Mouse (Mus musculus): ENCODE measurements at regions not wholly inside any gene's neighbourhood (a gene's known extent, or its start where the extent isn't known, plus 50 kb on each side); places are given as distances from the start of the nearest gene placed in this dataset.

DNA sequence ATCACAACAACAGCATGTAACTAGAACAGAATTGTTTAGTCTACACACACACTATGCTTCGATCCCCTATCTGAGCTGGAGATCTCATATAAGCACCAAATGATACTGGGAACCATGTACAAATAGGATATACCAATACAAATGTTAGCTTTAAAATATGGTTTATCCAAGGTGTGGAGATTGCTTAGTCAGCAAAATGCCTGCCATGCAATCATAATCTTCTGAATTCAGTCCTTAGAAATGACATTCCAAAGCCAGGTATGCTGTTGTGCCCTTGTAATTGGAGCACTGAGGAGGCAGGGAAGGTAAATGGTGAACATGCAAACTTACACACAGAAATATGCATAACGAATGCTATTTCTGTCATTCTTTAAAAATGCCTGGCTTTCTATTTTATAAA is 54.0 kb upstream of the Thsd7b start:
- no peak for ATAC-seq (replicated peaks; ENCODE audit: poor library complexity)

DNA sequence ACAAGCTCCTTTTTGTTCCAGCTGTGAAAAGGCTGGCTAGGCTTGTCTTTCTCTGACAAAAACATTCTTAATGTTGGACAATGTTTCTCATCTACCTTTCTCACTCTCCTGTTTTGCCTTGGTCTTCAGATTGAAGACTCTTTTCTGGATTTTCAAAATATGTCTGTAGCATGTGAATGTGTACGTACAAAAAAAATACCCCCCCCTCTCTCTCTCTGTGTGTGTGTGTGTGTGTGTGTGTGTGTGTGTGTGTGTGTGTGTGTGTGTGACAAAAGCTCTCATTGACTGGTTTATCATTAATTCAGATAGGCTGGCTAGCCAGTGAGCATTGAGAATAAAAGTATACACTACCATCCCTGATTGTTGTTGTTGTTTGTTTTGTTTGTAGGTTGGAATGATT is 64.3 kb upstream of the Thsd7b start:
- no peak for ATAC-seq (replicated peaks; ENCODE audit: poor library complexity)

DNA sequence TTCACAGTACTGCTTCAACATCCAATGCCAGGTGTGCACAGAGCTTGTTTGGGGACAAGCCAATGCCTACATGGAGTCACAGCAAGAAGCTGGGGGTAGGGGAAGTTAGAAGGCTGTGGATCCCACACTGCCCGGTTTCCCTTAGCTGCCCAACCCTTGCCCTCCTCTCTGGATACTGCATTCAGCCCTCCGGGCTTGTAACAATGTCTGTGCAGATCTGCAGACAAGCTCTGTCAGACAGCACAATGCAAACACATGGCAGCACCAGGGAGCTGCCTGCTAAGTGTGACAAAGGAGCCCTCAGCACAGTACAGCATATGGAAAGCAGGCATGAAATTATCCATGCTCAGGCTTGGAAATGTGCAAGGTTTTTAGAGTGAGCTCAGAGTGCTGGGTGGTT is 64.7 kb upstream of the Thsd7b start:
- no peak for ATAC-seq (replicated peaks; ENCODE audit: poor library complexity)

DNA sequence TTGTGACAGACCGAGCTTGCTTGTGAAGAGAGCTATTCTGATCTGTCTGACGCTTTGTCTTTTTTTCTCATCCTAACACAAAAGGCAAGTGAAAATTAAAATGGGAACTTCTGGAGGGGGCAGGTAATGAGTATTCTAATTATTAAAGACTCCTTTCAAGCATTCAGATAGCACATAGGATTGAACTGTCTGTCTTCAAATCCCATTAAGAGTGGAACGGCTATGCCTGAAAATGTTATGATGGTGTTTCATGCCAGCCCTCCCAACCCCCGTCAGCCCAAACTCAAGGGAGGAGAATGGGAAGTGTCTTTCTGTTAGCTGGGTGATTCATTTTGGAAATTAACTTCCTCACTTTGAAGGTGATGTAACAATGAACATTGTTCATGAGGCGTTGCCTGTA is 65.4 kb upstream of the Thsd7b start:
- no peak for ATAC-seq (replicated peaks; ENCODE audit: poor library complexity)

DNA sequence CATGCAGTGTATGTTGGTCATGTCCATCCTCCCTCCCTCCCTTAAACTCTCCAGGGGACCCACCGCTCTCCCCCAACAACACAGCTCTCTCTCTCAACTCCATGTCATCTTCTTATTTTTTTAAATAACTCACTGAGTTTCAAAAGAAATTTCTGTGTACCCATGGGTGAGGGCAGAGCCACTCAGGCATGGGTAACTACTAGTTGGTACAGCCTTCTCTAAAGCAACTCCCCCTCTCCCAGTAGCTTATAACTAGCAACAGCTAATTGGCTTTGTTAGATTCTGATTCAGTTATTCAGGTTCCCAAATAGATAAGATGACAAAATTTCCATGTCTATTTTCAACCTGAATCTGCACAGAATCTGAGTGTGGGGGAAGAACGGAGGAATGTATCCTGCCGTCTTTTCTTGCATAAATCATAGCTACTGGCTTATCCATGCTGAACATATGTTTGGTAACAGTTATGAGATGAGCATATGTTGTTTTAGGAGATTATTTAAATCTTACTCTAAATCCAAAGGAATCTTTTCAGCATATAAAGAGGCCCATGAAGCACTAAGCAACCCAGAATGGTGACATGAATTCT is 92.8 kb upstream of the Thsd7b start:
- ATAC-seq (replicated peaks; ENCODE audit: poor library complexity) = no peak

DNA sequence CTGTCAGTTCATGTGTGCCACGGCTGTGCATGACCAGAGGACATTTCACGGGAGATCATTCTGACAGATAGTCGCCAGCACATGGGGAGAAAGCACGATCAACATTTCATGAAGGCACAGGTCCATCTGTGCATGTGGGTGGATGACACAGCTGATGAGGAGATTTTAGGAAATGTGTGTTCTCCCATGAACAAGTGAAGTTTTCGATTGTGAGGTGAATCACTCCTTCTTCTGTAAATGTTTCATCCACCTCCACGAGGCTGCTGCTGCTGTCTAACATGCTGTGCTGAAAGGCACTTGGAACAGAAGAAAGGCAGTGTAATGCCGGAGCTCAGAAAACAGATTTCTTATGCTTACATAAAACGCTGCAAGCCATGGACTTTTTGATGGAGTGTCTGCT is 103.2 kb upstream of the Thsd7b start:
- no peak for ATAC-seq (replicated peaks; ENCODE audit: poor library complexity)

DNA sequence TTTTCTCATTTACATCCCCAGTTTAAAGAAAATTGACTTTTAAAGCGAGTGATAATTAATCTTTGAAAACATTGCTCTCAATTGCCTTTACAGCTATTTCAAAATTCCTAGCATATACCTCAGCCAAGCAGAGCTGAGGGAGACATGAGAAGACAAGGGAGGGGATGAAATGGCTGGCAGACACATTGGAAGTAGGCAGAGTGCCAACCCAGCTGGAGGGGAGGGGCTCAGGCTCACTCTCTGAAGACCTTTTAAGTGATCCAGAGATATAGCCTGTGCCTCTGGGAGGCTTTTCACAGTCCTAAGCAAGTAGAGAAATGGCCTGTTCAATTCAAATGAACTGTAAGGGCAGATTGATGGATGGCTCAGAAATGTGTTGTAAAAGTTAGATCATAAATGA is 122.5 kb upstream of the Thsd7b start:
- ATAC-seq (replicated peaks; ENCODE audit: poor library complexity) = no peak

DNA sequence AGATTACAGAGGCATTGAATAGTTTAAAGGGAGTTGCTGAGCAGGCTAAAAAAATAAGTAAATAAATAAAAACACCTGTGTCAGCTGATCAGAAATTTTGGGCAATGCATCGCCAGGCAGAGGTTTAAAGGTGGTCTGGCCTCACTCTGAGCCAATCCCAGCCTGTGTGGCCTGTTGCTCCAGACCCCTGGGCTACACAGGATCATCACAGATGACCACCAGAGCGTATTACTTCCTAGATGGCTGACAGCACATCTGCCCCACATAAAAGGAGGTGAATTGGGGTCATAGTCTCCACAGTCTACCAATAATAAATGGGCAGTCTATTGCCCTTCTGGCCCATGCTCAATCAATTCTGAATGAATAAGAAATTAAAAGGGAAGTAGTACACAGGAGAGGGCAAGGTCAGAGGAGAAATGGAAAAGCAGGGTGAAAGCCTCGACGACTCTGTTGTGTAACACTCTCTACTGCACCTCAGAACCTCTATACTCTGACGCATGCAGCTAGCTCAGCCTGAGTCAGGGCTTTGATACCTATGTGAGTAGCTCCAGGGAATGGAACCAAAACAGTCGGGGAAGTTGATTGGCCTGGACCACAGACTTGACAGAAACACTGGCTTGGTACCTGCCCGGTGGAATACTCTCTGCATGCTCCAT is 124.2 kb upstream of the Thsd7b start:
- ATAC-seq (replicated peaks; ENCODE audit: poor library complexity) = no peak

DNA sequence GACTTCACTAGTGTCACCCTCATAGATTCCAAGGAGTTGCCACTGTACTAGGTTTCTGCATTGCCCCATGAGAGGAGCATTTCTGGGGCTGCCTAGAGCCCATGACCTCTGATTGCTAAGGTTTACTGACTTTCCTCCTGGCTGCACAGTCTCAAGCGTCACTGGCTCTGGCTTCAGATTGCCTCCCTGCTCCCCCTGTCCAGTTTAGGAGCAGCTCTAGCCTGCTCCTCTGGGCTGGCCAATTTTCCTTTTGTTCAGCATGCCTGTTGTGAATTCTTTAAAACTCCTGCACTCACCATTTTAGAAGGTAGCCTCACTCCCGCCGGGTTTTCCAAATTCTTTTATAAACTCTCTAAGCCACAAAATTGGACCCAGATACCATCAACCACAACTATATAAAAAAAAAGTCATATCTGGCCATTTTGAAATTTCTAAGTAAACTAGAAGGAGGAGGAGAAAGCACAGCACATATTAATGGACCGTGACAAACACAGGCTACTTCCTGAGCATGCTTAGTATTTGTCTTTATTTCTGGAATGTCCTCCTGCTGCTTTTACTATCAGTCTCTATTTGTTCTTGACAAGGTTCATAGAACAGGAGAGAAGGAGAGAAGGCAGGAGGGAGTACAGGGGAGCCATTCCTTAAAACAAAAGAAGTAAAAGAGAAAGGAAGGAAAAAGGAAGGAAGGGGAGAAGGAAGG is 126.6 kb upstream of the Thsd7b start:
- no peak for ATAC-seq (replicated peaks; ENCODE audit: poor library complexity)

DNA sequence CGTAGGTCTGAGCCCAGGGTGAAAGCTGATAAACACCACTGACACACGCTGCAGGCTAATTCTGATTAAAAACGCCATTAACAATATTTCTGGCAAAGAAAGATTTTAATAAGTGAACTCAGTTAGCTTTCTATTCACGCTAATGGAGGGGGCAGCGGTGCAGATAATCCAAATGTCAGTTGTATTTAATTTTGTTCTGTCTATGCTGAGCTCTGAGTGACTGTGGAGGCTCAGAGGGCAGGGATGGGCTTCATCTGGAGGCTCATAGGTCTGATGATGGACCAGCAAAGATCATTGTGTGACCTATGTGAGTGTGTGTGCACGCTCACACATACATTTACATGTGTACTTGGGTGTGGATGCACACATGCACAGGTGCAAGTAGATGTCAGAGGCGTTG is 134.3 kb upstream of the Thsd7b start:
- no peak for ATAC-seq (replicated peaks; ENCODE audit: poor library complexity)

DNA sequence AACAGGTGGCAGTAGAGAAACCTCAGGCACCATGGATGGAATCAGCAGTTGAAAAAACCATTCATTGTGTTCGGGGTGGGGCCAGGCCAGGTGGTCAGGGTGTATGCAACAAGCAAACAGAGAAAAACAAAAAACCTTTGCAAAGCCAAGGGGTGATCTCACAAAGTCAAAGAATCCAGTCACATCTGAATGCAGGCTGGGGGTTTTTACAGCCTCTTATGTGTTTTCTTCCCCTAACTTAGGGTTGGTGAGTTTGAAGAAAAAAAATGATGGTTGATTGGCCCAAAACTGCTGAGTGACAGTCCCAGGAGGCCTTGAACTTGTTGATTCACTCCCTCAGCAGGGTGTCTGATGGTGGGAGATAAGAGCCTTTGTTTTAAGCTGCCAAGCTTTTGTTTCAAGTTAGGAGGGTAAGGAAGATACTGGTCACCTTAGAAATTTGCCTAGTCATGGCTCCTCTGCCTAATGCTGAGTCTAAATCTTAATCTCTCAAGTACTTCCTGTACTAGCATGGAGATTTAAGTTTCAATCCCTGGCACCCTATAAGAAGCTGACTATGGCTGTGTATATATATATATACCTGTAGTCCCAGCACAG is 166.0 kb upstream of the Thsd7b start:
- no peak for ATAC-seq (replicated peaks; ENCODE audit: poor library complexity)

DNA sequence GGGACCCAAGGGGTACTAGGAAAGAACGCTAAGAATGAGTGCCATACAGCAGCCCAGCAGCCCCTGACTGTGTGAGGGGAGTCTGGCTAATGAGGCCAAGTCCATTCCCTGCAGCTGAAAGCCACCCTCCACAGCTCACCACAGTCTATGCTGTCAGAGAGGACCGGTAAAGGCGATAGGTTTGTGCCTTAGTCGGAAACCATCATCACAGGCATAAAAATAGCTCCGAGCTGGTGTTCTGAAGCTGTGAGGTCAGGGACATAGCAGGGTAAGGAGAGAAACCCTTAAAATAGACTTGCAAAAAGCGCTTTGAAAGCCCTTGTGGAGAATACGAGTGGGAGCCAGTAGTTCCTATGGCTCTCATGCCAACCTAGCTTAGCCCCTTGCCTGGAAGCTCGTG is 172.1 kb upstream of the Thsd7b start:
- no peak for ATAC-seq (replicated peaks; ENCODE audit: poor library complexity)

DNA sequence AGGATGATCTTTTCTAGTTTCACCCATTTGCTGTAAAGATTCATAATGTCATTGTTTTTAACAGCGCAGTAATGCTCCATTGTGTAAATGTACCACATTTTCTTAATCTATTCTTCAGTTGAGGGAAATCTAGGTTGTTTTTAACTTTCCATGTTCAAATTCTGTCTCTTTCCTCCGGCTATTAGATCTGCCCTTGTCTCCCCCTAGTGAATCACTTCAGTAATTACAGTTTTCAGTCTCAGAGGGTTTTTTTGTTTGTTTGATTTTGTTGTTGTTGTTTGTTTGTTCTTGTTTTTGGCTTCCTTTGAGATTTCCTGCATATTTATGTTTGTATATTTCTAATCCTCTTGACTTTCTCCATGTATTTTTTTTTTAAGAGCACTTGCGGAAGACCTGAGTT is 194.8 kb upstream of the Thsd7b start:
- no peak for ATAC-seq (replicated peaks; ENCODE audit: poor library complexity)

DNA sequence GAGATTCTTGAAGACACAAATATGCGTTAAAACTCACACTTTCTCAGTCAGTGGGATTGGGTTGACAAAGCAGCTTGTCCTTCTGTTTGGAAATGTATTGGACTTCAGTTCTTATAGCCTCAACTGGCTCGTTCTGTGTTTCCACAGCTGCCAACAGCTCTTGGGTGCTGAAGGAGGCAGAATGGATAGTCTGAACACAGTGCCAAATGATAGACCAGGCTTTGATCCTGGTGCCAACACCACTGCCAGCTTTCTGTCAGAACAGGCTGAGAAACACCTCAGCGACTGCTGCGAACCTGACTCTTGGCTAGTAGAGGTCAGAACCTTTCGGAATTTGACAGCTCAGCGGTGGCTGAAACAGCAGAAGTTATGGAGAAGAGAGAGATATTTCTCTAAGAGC is 215.9 kb upstream of the Thsd7b start:
- no peak for ATAC-seq (replicated peaks; ENCODE audit: poor library complexity)

DNA sequence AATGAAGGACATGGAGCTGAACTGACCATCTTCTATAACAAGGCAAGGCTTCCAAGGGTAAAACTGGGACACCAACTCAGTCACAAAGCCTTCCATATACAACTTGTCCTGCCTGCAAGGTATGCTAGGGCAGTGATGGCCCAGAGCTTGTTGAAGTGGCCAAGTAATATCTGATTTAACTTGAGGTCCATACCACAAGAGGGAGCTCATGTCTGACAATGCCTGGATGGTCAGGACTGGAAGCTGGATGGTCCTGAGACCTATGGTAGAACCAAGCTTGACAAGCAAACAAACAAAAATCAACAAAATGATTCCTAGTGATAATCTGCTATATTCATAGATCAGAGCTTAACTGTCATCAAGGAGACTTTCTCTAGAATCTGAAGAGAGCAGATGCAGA is 217.8 kb upstream of the Thsd7b start:
- no peak for ATAC-seq (replicated peaks; ENCODE audit: poor library complexity)

DNA sequence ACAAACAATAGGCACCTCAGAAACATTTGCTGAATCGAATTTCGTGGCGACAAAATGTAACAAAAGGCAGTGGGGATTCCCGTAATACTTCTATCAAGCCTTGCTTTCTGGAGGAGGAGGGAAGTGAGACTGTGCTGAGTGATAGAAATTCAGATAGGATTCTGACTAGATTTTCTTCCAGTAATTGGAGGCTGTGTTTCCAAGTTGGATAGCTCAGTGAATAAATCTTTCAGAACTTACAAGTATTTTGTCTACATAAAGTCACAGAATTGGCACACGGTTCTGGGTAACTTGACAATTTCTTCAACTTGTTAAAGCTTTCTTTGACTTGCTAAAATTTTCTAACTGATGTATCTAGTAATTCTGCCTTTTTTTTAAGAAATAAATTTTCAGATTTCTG is 239.4 kb upstream of the Thsd7b start:
- ATAC-seq (replicated peaks; ENCODE audit: poor library complexity) = no peak

DNA sequence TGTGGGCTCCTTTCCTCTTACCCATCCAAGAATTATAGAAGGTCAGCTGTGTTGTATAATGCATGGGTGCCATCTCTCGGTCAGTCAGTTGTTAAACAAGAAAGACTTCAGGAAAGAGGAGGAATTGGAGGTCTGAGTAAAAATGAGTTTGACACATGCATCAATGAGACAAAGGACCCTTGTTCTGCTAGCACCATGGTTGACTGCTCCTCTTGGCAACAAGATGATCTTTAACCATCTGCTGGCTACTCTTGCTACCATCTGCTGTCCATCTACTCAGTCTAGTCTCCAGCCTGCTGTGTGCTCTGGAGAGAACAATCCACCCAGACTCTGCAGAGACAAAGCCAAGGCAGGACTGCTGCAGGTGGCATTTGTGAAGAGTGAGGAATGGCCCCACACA is 267.2 kb upstream of the Thsd7b start:
- no peak for ATAC-seq (replicated peaks; ENCODE audit: poor library complexity)

DNA sequence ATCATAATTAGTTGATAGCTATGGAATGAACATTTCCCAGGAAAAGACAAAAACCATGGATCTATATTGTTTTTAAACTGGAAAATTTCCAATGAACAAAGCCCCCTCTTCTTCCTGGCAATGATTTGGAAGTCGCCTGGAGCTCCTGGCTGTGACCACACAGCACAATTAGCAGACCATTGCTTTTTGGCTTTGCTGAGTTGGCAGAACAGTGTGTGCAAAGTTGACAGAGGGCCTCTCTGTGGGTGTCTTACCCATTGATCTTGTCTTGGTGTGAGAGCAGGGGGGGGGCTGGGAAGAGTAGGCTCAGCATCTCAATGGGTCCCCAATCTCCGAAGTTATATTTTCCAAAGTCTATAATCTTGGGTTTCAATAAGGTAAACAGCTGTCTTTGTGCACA is 270.8 kb upstream of the Thsd7b start:
- ATAC-seq (replicated peaks; ENCODE audit: poor library complexity) = no peak

DNA sequence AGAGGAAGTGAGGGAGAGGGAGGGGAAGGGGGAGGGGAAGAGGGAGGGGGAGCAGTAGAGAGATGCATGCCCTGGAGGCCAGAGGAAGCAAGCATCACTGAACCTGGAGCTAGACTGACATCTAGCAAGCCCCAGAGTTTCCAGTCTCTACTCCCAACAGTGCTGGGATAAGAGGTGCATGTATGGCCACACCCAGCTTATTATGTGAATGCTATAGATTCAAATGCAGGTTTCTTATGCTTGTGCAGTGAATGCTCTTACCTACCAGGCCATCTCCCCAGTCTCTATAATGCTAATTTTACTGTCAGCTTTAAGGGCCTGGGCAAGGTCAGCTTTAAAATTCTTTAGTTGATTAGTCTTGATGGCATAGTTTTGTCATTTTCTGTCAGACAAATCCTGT is 271.3 kb upstream of the Thsd7b start:
- ATAC-seq (replicated peaks; ENCODE audit: poor library complexity) = no peak

DNA sequence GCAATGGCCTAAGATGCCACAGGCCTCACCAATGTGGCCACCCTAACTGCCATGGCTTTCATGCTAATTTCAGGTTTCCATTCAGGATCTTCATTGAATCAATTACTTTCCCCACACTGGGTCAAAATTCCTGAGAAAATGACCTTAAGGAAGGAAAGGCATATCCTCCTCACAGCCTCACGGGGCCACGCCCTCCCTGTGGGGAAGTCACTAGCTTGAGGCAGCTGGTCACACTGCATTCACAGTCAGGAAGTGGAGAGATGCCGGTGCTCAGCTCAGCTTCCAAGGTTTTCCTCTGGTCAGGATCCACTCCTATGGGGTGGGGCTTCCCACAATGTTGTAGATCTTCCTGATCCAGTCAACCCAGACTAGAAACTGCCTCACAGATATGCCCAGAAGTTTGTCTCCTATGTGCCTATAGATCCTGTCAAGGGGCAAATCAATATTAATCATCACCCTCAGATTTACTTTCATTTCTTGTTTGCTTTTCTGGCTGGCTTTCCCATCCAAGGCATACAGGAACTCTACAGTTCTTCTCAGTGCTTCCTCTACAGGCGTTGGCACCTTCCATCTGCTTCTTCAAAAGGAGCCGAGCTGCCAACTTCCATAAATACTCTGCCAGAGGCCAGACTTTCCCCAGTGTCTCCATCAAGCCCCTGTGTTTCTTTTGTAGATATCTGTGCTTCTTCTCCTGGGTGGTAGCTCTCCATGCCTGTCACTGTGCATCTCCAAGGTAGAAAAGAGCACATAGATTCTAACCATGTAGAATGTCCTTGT is 273.2 kb upstream of the Thsd7b start:
- ATAC-seq (replicated peaks; ENCODE audit: poor library complexity) = no peak

DNA sequence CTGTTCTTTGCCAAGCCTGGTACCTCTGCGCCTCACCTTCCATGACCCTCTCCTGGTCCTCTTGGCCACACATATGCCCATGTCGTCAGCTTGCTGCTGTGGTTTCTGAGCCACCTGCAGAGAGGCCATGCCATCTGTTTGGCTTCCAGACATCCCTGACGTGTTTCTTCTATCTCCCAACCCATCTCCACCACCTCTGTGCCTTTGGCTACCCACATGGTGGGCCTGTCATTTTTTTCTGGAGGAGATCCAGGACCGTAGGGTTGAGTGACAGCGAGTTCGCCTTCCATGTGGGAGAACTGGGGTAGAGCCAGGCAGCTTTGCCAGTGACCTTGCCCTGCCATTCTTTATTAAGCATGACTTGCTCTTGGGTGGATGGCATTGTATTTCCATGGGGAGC is 278.4 kb upstream of the Thsd7b start:
- ATAC-seq (replicated peaks; ENCODE audit: poor library complexity) = no peak

DNA sequence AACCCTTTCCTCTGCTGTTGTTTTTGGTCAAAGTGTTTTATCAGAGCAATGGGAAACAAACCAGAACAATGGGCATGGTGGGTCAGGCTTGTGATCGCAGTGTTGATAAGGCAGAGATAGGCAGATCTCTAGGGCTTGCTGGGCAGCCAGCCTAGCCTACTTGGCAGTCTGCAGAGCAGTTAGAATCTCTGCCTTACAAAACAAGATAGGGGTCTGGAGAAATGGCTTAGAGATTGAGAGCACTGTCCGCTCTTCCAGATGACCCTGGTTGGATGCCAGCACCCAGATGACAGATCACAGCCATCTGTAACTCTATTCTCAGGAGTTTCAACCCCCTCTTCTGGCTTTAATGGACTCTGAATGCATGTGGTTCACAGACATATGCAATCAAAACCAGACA is 289.7 kb upstream of the Thsd7b start:
- no peak for ATAC-seq (replicated peaks; ENCODE audit: poor library complexity)
